Mouse (Mus musculus) olfactory bulb, adult 2 months (tissue): ENCODE results near the gene Ascl3.

ENCODE experiments used
- CTCF ChIP-seq: fragments of 200-500 bp; IDR thresholded peaks from 2 replicates; pipeline ENCODE4 v1.5.1; 2012; ENCODE audit warnings: low read depth, mild to moderate bottlenecking, low read length, moderate library complexity; ENCODE audit not compliant: insufficient read depth
- POLR2A ChIP-seq: fragments of 200-500 bp; IDR thresholded peaks from 2 replicates; pipeline ENCODE4 v1.6.1; 2012; ENCODE audit warnings: mild to moderate bottlenecking, low read depth, low read length, moderate library complexity; ENCODE audit not compliant: insufficient read depth

GRCm38 (mm10) chr7:109680879-109681278, 50.6 kb downstream of the Ascl3 start:
- TF ChIP-seq POLR2A = no peak
- TF ChIP-seq CTCF = no peak
